Mouse (Mus musculus) stomach, postnatal 0 days (tissue): ENCODE data around the gene Nfkb1.

Experiments used
- CTCF ChIP-seq: IDR thresholded peaks from 2 replicates; pipeline ENCODE4 v1.5.1; 2016; ENCODE audit warnings: antibody characterized with exemption, low read depth, mild to moderate bottlenecking, moderate library complexity
- EP300 ChIP-seq: optimal IDR thresholded peaks from 2 replicates; pipeline ENCODE3; 2016; ENCODE audit warnings: antibody characterized with exemption

GRCm38 (mm10) chr3:135607021-135607420 is 84.3 kb downstream of the Nfkb1 start:
- TF ChIP-seq CTCF (no peak), EP300 (no peak)
